Mouse (Mus musculus) forebrain, embryonic 12.5 days (tissue): ENCODE data around the gene Zkscan17. TPM values are rescaled to one million over a fixed set of nuclear protein-coding genes. Genes with fewer than 3 reads are reported as not detected.

Experiments used
- ATAC-seq: fragments of 200-750 bp; cut with Nextera tagmentation; 2 replicates; pipeline ENCODE4 v1.8.0; 2017; ENCODE audit warnings: moderate TSS enrichment; ENCODE audit not compliant: low FRiP score
- H3K27ac ChIP-seq: fragments of 300-500 bp; sonication (generic); 2 replicates; pipeline ENCODE4 v1.5.1; 2016; ENCODE audit warnings: mild to moderate bottlenecking
- H3K27me3 ChIP-seq: fragments of 300-500 bp; sonication (generic); 2 replicates; pipeline ENCODE4 v1.6.1; 2016; ENCODE audit warnings: mild to moderate bottlenecking
- H3K36me3 ChIP-seq: fragments of 300-500 bp; sonication (generic); replicated peaks from 2 replicates; pipeline ENCODE4 v1.6.1; 2016; ENCODE audit warnings: mild to moderate bottlenecking
- H3K4me1 ChIP-seq: fragments of 300-500 bp; sonication (generic); 2 replicates; pipeline ENCODE4 v1.6.1; 2016
- H3K4me2 ChIP-seq: fragments of 300-500 bp; sonication (generic); 2 replicates; pipeline ENCODE4 v1.6.1; 2016; ENCODE audit warnings: mild to moderate bottlenecking, moderate library complexity
- H3K4me3 ChIP-seq: fragments of 300-500 bp; sonication (generic); replicated peaks from 2 replicates; pipeline ENCODE4 v1.5.1; 2016; ENCODE audit warnings: mild to moderate bottlenecking
- H3K9ac ChIP-seq: fragments of 300-500 bp; sonication (generic); 2 replicates; pipeline ENCODE4 v1.6.1; 2016; ENCODE audit warnings: mild to moderate bottlenecking
- H3K9me3 ChIP-seq: fragments of 300-500 bp; sonication (generic); 2 replicates; pipeline ENCODE4 v1.6.1; 2016
- WGBS: fragments of 180-500 bp; shearing (Covaris S2); methylation state at CpG from one replicate; pipeline ENCODE4 v1.1.7; 2016; 5-methylcytosine and 5-hydroxymethylcytosine counted together
- polyA plus RNA-seq: library from polyadenylated mRNA; unstranded; fragments of >200 nt; fragmentation: Nextera tagmentation; extraction: Ambion mirVana; gene quantifications from 2 replicates; pipeline ENCODE4 v1.2.1, GENCODE M21; 2016

Zkscan17 gene
- polyA plus RNA-seq, 1 experiment from 2014 or later: 29.6 TPM

GRCm38 (mm10) chr11:59483212-59483611, 43.3 kb downstream of the Zkscan17 start:
- H3K4me1 ChIP-seq: no peaks in the 10 kb centered on the region
- H3K36me3 ChIP-seq: peaks cover 36% of the 10 kb centered on the region
- H3K27me3 ChIP-seq: peaks cover 5% of the 10 kb centered on the region; the same call in 1 of the 2 replicates
- no peak overlapping the region for H3K4me2 ChIP-seq
- H3K9me3 ChIP-seq: no peaks in the 10 kb centered on the region
- H3K4me3 ChIP-seq: no peak overlapping the region
- H3K9ac ChIP-seq: no peak overlapping the region
- H3K27ac ChIP-seq: no peak overlapping the region
- 13% methylated on average over 2 of the region's 2 CpGs for WGBS
- no peak for ATAC-seq

GRCm38 (mm10) chr11:59477240-59477639, 49.3 kb downstream of the Zkscan17 start:
- no peaks in the 10 kb centered on the region for H3K9me3 ChIP-seq
- no peaks in the 10 kb centered on the region for H3K4me1 ChIP-seq
- no peak overlapping the region for H3K9ac ChIP-seq
- H3K4me3 ChIP-seq: no peak overlapping the region
- 75% methylated on average over 6 of the region's 6 CpGs for WGBS
- no peak for ATAC-seq
- peaks cover 5% of the 10 kb centered on the region; the same call in 1 of the 2 replicates for H3K27me3 ChIP-seq
- no peak overlapping the region for H3K27ac ChIP-seq
- H3K36me3 ChIP-seq: no peaks in the 10 kb centered on the region
- no peak overlapping the region for H3K4me2 ChIP-seq

- Histone ChIP-seq H3K27me3 (no peaks in the 10 kb centered on the region), H3K4me1 (peaks cover 10% of the 10 kb centered on the region), H3K4me3 (peak within 1 kb of the TSS; percentile 69), H3K27ac (peak within 1 kb of the TSS; percentile 27), H3K36me3 (no peaks in the 10 kb centered on the region), H3K9ac (peak within 1 kb of the TSS; percentile 94), H3K4me2 (peak within 1 kb of the TSS; percentile 81), H3K9me3 (no peaks in the 10 kb centered on the region)
- ATAC-seq: peak; percentile 91
- WGBS: under 1% methylated on average over 19 of the region's 19 CpGs
These were observed 54.2 kb downstream of the Zkscan17 start, which contains the start of gene Zfp867 for GRCm38 (mm10) chr11:59472326-59472677. Gene Zfp867 (minus strand): TSS chr11:59472474.

- Histone ChIP-seq H3K4me1 (peaks cover 10% of the 10 kb centered on the region), H3K4me3 (peak overlapping the region; percentile 69), H3K9me3 (peaks cover 4% of the 10 kb centered on the region; the same call in 1 of the 2 replicates), H3K36me3 (peaks cover under 1% of the 10 kb centered on the region; the same call in 1 of the 2 replicates), H3K27me3 (no peaks in the 10 kb centered on the region), H3K27ac (peak overlapping the region; percentile 27), H3K4me2 (peak overlapping the region; percentile 81), H3K9ac (peak overlapping the region; percentile 94)
- peak; percentile 34; the same call in 1 of the 2 replicates for ATAC-seq
- 10% methylated on average over 37 of the region's 37 CpGs for WGBS
These were observed 54.9 kb downstream of the Zkscan17 start for GRCm38 (mm10) chr11:59471413-59472325.

GRCm38 (mm10) chr11:59460459-59460858, 66.1 kb downstream of the Zkscan17 start:
- Histone ChIP-seq H3K9me3 (peaks cover 29% of the 10 kb centered on the region), H3K27me3 (no peaks in the 10 kb centered on the region), H3K9ac (no peak overlapping the region), H3K27ac (no peak overlapping the region), H3K4me2 (no peak overlapping the region), H3K4me3 (no peak overlapping the region), H3K4me1 (no peaks in the 10 kb centered on the region), H3K36me3 (peaks cover 80% of the 10 kb centered on the region)
- WGBS: 97% methylated on average over 2 of the region's 2 CpGs
- ATAC-seq: no peak

GRCm38 (mm10) chr11:59458973-59459372, 67.6 kb downstream of the Zkscan17 start:
- H3K27ac ChIP-seq: no peak overlapping the region
- ATAC-seq: no peak
- no peaks in the 10 kb centered on the region for H3K4me1 ChIP-seq
- 66% methylated on average over 5 of the region's 5 CpGs for WGBS
- H3K9me3 ChIP-seq: peaks cover 18% of the 10 kb centered on the region
- no peak overlapping the region for H3K9ac ChIP-seq
- H3K4me2 ChIP-seq: no peak overlapping the region
- no peaks in the 10 kb centered on the region for H3K27me3 ChIP-seq
- peaks cover 85% of the 10 kb centered on the region for H3K36me3 ChIP-seq
- H3K4me3 ChIP-seq: no peak overlapping the region

GRCm38 (mm10) chr11:59456891-59457290, 69.7 kb downstream of the Zkscan17 start:
- Histone ChIP-seq H3K4me2 (no peak overlapping the region), H3K27ac (no peak overlapping the region), H3K4me3 (no peak overlapping the region), H3K27me3 (no peaks in the 10 kb centered on the region), H3K9me3 (no peaks in the 10 kb centered on the region), H3K36me3 (peaks cover 78% of the 10 kb centered on the region), H3K9ac (no peak overlapping the region), H3K4me1 (no peaks in the 10 kb centered on the region; the same call in 1 of the 2 replicates)
- ATAC-seq: no peak
- WGBS: 92% methylated on average over 2 of the region's 2 CpGs

- no peak overlapping the region for H3K4me2 ChIP-seq
- 87% methylated on average over 2 of the region's 2 CpGs for WGBS
- H3K27ac ChIP-seq: no peak overlapping the region
- H3K4me3 ChIP-seq: no peak overlapping the region
- no peak overlapping the region for H3K9ac ChIP-seq
- peaks cover 74% of the 10 kb centered on the region for H3K36me3 ChIP-seq
- H3K27me3 ChIP-seq: no peaks in the 10 kb centered on the region
- no peaks in the 10 kb centered on the region for H3K9me3 ChIP-seq
- ATAC-seq: no peak
- peaks cover 2% of the 10 kb centered on the region for H3K4me1 ChIP-seq
These were observed 70.2 kb downstream of the Zkscan17 start for GRCm38 (mm10) chr11:59456346-59456745.

GRCm38 (mm10) chr11:59451086-59451485, 75.5 kb downstream of the Zkscan17 start, which contains the start of gene Snap47:
Gene Snap47 (minus strand): TSS chr11:59451186.
- ATAC-seq: no peak
- WGBS: 80% methylated on average over 4 of the region's 4 CpGs
- Histone ChIP-seq H3K36me3 (peaks cover 40% of the 10 kb centered on the region), H3K4me2 (peak within 1 kb of the TSS; percentile 91), H3K4me1 (peaks cover 21% of the 10 kb centered on the region), H3K9ac (peak within 1 kb of the TSS; percentile 76), H3K4me3 (peak within 1 kb of the TSS; percentile 82), H3K27ac (no peak within 1 kb of the TSS), H3K9me3 (no peaks in the 10 kb centered on the region), H3K27me3 (no peaks in the 10 kb centered on the region)

- peaks cover 21% of the 10 kb centered on the region for H3K4me1 ChIP-seq
- peak overlapping the region; percentile 91 for H3K4me2 ChIP-seq
- H3K4me3 ChIP-seq: peak overlapping the region; percentile 82
- no peaks in the 10 kb centered on the region for H3K9me3 ChIP-seq
- H3K27me3 ChIP-seq: no peaks in the 10 kb centered on the region
- H3K27ac ChIP-seq: no peak overlapping the region
- peak overlapping the region; percentile 76 for H3K9ac ChIP-seq
- peak; percentile 45 for ATAC-seq
- WGBS: under 1% methylated on average over 38 of the region's 38 CpGs
- peaks cover 32% of the 10 kb centered on the region for H3K36me3 ChIP-seq
These were observed 76.2 kb downstream of the Zkscan17 start for GRCm38 (mm10) chr11:59450230-59450771.

GRCm38 (mm10) chr11:59449741-59450229, 76.8 kb downstream of the Zkscan17 start, which contains the start of gene Jmjd4:
Gene Jmjd4 (plus strand): TSS chr11:59450045.
- H3K9me3 ChIP-seq: no peaks in the 10 kb centered on the region
- under 1% methylated on average over 36 of the region's 40 CpGs for WGBS

GRCm38 (mm10) chr11:59443102-59443501, 83.4 kb downstream of the Zkscan17 start:
- Histone ChIP-seq H3K9me3 (no peaks in the 10 kb centered on the region), H3K27ac (no peak overlapping the region), H3K4me3 (no peak overlapping the region), H3K4me1 (no peaks in the 10 kb centered on the region; the same call in 1 of the 2 replicates), H3K4me2 (no peak overlapping the region), H3K27me3 (no peaks in the 10 kb centered on the region), H3K36me3 (peaks cover 11% of the 10 kb centered on the region), H3K9ac (no peak overlapping the region)
- ATAC-seq: no peak

More at GRCm38 (mm10) chr11:59449741-59450229, 76.8 kb downstream of the Zkscan17 start, which contains the start of gene Jmjd4:
- peak; percentile 95 for ATAC-seq
- peak within 1 kb of the TSS; percentile 91 for H3K4me2 ChIP-seq
- no peaks in the 10 kb centered on the region for H3K27me3 ChIP-seq
- peaks cover 21% of the 10 kb centered on the region for H3K4me1 ChIP-seq
- H3K4me3 ChIP-seq: peak within 1 kb of the TSS; percentile 82
- H3K9ac ChIP-seq: peak within 1 kb of the TSS; percentile 76
- peak within 1 kb of the TSS; percentile 79 for H3K27ac ChIP-seq
- peaks cover 27% of the 10 kb centered on the region for H3K36me3 ChIP-seq
